Mouse (Mus musculus) midbrain, postnatal 0 days (tissue): Measurements from ENCODE around the gene Agbl1. TPM values are rescaled to one million over a fixed set of nuclear protein-coding genes. Genes with fewer than 3 reads are reported as not detected.

Source experiments
- ATAC-seq: fragments of 200-750 bp; cut with Nextera tagmentation; 2 replicates; pipeline ENCODE4 v1.8.0; 2017; ENCODE audit warnings: moderate number of reproducible peaks, mild to moderate bottlenecking, moderate TSS enrichment, moderate library complexity; ENCODE audit not compliant: low FRiP score
- DNase-seq: peaks from one replicate; pipeline ENCODE4 v3.0.0-alpha.2; 2015; ENCODE audit warnings: low spot score
- H3K27ac ChIP-seq: fragments of 300-500 bp; sonication (generic); 2 replicates; pipeline ENCODE4 v1.5.1; 2014; ENCODE audit warnings: low read depth, mild to moderate bottlenecking, low read length, mixed read lengths
- H3K27me3 ChIP-seq: fragments of 300-500 bp; sonication (generic); 2 replicates; pipeline ENCODE4 v1.6.1; 2014; ENCODE audit warnings: low read length, control low read depth, mixed read lengths; ENCODE audit not compliant: insufficient read depth
- H3K36me3 ChIP-seq: fragments of 300-500 bp; sonication (generic); 2 replicates; pipeline ENCODE4 v1.6.1; 2014; ENCODE audit warnings: low read length, control low read depth, mixed read lengths; ENCODE audit not compliant: insufficient read depth
- H3K4me1 ChIP-seq: fragments of 300-500 bp; sonication (generic); 2 replicates; pipeline ENCODE4 v1.6.1; 2014; ENCODE audit warnings: mild to moderate bottlenecking, control low read depth, antibody characterized with exemption, low read length, mixed read lengths; ENCODE audit not compliant: insufficient read depth
- H3K4me2 ChIP-seq: fragments of 300-500 bp; sonication (generic); 2 replicates; pipeline ENCODE4 v1.6.1; 2014; ENCODE audit warnings: low read depth, mild to moderate bottlenecking, low read length, mixed read lengths; ENCODE audit not compliant: poor library complexity, severe bottlenecking
- H3K4me3 ChIP-seq: fragments of 300-500 bp; sonication (generic); 2 replicates; pipeline ENCODE4 v1.5.1; 2014; ENCODE audit warnings: low read depth, mild to moderate bottlenecking, low read length, moderate library complexity
- H3K9ac ChIP-seq: fragments of 300-500 bp; sonication (generic); replicated peaks from 2 replicates; pipeline ENCODE4 v1.6.1; 2014; ENCODE audit warnings: mild to moderate bottlenecking, low read length, moderate library complexity, mixed read lengths; ENCODE audit not compliant: poor library complexity, severe bottlenecking
- H3K9me3 ChIP-seq: fragments of 300-500 bp; sonication (generic); 2 replicates; pipeline ENCODE4 v1.6.1; 2016; ENCODE audit warnings: low read length, control low read depth
- CTCF ChIP-seq: IDR thresholded peaks from 2 replicates; pipeline ENCODE4 v1.5.1; 2016; ENCODE audit warnings: antibody characterized with exemption, mild to moderate bottlenecking
- WGBS: fragments of 180-500 bp; shearing (Covaris S2); extraction: QIAGEN DNeasy Blood & Tissue Kit; methylation state at CpG from one replicate; pipeline ENCODE4 v1.1.7; 2014; 5-methylcytosine and 5-hydroxymethylcytosine counted together
- polyA plus RNA-seq: library from polyadenylated mRNA; unstranded; fragments of >200 nt; fragmentation: Nextera tagmentation; extraction: Ambion mirVana; gene quantifications from 2 replicates; pipeline ENCODE4 v1.2.1, GENCODE M21; 2015
- total RNA-seq: library from RNA; depleted of rRNA; stranded (reverse); fragments of >200 nt; gene quantifications from 2 replicates; pipeline ENCODE4 v1.2.3, GENCODE M21; 2014

Gene Agbl1
- total and polyA plus RNA-seq, 2 experiments from 2014 or later: 0.05 to 0.55 TPM

GRCm38 (mm10) chr7:76921671-76922070 lies 692.0 kb downstream of the Agbl1 start:
- Histone ChIP-seq H3K9ac (no peak overlapping the region), H3K27ac (no peak overlapping the region), H3K36me3 (no peaks in the 10 kb centered on the region), H3K4me3 (no peak overlapping the region), H3K4me2 (no peak overlapping the region), H3K4me1 (no peaks in the 10 kb centered on the region), H3K27me3 (no peaks in the 10 kb centered on the region), H3K9me3 (no peaks in the 10 kb centered on the region)
- TF ChIP-seq CTCF: no peak
- no peak for ATAC-seq
- DNase-seq: no peak
- 79% methylated on average over 2 of the region's 2 CpGs for WGBS

- Histone ChIP-seq H3K4me2 (no peak overlapping the region), H3K9ac (no peak overlapping the region), H3K9me3 (no peaks in the 10 kb centered on the region), H3K4me3 (no peak overlapping the region), H3K27me3 (no peaks in the 10 kb centered on the region), H3K4me1 (no peaks in the 10 kb centered on the region), H3K36me3 (no peaks in the 10 kb centered on the region), H3K27ac (no peak overlapping the region)
- DNase-seq (no peak), ATAC-seq (no peak)
- TF ChIP-seq CTCF: no peak
Measured at GRCm38 (mm10) chr7:76935219-76935618, 705.5 kb downstream of the Agbl1 start.

GRCm38 (mm10) chr7:76941531-76941930 lies 711.8 kb downstream of the Agbl1 start:
- H3K4me1 ChIP-seq: no peaks in the 10 kb centered on the region
- H3K36me3 ChIP-seq: no peaks in the 10 kb centered on the region
- H3K4me3 ChIP-seq: no peak overlapping the region
- ATAC-seq (no peak), DNase-seq (peak; percentile 46)
- H3K27ac ChIP-seq: no peak overlapping the region
- TF ChIP-seq CTCF: peak; percentile 58
- no peak overlapping the region for H3K9ac ChIP-seq
- H3K9me3 ChIP-seq: no peaks in the 10 kb centered on the region
- H3K27me3 ChIP-seq: no peaks in the 10 kb centered on the region
- no peak overlapping the region for H3K4me2 ChIP-seq

GRCm38 (mm10) chr7:76971334-76971733 lies 741.6 kb downstream of the Agbl1 start:
- ATAC-seq: no peak
- Histone ChIP-seq H3K4me2 (no peak overlapping the region), H3K4me3 (no peak overlapping the region), H3K36me3 (no peaks in the 10 kb centered on the region), H3K27me3 (no peaks in the 10 kb centered on the region), H3K4me1 (no peaks in the 10 kb centered on the region), H3K9ac (no peak overlapping the region), H3K27ac (no peak overlapping the region), H3K9me3 (no peaks in the 10 kb centered on the region)
- WGBS: 13% methylated on average over 3 of the region's 3 CpGs
- peak; percentile 63 for TF ChIP-seq CTCF
- peak; percentile 57 for DNase-seq

GRCm38 (mm10) chr7:77009571-77009970 lies 779.9 kb downstream of the Agbl1 start:
- ATAC-seq (no peak), DNase-seq (no peak)
- no peak for TF ChIP-seq CTCF
- Histone ChIP-seq H3K27ac (no peak overlapping the region), H3K9me3 (no peaks in the 10 kb centered on the region), H3K4me2 (no peak overlapping the region), H3K36me3 (no peaks in the 10 kb centered on the region), H3K4me1 (no peaks in the 10 kb centered on the region), H3K9ac (no peak overlapping the region), H3K27me3 (no peaks in the 10 kb centered on the region), H3K4me3 (no peak overlapping the region)
- WGBS: 92% methylated on average over 3 of the region's 3 CpGs

- DNase-seq: no peak
Measured at GRCm38 (mm10) chr7:77029019-77029418, 799.3 kb downstream of the Agbl1 start.

GRCm38 (mm10) chr7:77076033-77076432 lies 846.3 kb downstream of the Agbl1 start:
- TF ChIP-seq CTCF: no peak
- Histone ChIP-seq H3K4me3 (no peak overlapping the region), H3K4me2 (no peak overlapping the region), H3K27ac (no peak overlapping the region), H3K9me3 (no peaks in the 10 kb centered on the region), H3K4me1 (no peaks in the 10 kb centered on the region), H3K9ac (no peak overlapping the region), H3K27me3 (no peaks in the 10 kb centered on the region), H3K36me3 (no peaks in the 10 kb centered on the region)
- ATAC-seq: no peak
- DNase-seq: no peak

More at GRCm38 (mm10) chr7:77029019-77029418, 799.3 kb downstream of the Agbl1 start:
- no peaks in the 10 kb centered on the region for H3K27me3 ChIP-seq
- no peaks in the 10 kb centered on the region for H3K9me3 ChIP-seq
- ATAC-seq: no peak
- H3K4me3 ChIP-seq: no peak overlapping the region
- H3K4me2 ChIP-seq: no peak overlapping the region
- no peak for TF ChIP-seq CTCF
- no peak overlapping the region for H3K9ac ChIP-seq
- no peaks in the 10 kb centered on the region for H3K4me1 ChIP-seq
- no peaks in the 10 kb centered on the region for H3K36me3 ChIP-seq
- H3K27ac ChIP-seq: no peak overlapping the region
